Mouse (Mus musculus): ENCODE results near the gene Lypd6b.

Gene Lypd6b

DNA sequence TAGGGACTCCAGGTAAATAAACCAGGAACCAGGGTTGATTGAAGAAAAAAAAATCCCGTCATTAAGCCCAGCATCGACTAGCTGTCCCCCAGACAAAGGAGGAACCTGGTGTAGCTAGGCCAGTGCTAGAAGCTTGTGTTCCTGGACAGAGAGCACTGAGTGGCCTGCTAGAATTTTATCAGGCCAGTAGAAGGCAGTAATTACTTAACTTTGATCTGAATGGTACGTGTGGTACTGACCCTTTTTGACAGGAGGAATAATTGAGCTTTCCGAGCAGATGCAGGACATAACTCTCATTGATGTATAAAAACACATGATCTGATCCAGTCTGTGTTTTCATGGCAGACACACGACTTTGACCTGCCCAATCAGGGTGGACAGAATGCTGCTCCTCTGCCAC lies 154.6 kb downstream of the Lypd6b start:
- DNase-seq (ENCODE audit: low spot score in 2 of 2): no peak

- no peak for DNase-seq (ENCODE audit: low spot score in 2 of 2)
Observed at GRCm38 (mm10) chr2:49951681-49952080, 164.2 kb downstream of the Lypd6b start.

DNA sequence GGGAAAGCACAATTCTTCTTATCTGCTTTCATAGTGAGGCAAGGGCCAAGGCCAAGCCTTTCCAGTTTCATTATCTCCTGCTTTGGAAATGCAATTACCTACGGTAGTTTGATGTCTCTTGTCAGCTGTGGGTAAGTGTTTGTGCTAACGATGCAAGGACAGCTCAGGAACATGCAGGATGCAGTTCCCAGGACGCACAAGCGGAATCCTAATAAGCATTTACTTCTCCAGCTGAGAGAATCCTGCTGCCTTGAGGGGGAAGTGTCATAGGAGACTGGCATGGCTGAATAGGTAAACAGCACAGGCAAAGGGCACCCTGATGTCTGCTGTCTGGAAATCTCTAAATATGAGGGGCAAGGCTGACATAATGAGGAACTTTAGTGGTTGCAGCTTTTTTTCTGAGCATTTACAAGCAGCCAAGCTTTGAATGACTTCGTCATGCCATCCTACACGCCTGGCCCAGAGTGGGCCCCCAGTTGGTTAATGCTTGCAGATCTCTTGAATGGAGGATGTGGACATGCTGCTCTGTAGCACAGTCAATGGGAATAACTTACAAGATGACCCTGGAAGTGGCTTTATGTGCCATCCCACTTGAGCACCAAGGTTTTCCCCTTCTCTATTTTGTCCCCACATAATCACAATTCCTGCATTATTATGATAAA lies 165.3 kb downstream of the Lypd6b start:
- no peak for DNase-seq (ENCODE audit: low spot score in 2 of 2)

DNA sequence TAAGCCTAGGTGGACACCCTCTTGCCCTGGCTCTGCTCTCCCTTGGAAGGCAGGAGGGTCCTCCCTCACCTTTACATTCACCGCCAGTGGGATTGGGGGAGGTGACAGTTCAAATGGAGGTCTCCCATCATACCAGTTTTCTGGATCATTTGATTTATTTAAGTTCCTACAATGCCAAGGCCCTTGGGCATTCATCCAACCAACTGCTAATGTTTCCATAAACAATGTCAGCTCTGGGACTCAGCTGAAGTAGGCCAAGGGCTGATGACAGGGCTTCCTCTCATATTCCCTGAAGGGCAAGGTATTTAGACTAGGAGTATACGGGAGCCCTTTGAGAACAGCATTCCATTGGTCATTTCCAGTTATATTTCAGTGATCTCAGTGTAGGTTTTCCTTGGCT lies 170.0 kb downstream of the Lypd6b start:
- no peak for DNase-seq (ENCODE audit: low spot score in 2 of 2)

- no peak for DNase-seq (ENCODE audit: low spot score in 2 of 2)
Observed at GRCm38 (mm10) chr2:49961991-49962390, 174.5 kb downstream of the Lypd6b start.

DNA sequence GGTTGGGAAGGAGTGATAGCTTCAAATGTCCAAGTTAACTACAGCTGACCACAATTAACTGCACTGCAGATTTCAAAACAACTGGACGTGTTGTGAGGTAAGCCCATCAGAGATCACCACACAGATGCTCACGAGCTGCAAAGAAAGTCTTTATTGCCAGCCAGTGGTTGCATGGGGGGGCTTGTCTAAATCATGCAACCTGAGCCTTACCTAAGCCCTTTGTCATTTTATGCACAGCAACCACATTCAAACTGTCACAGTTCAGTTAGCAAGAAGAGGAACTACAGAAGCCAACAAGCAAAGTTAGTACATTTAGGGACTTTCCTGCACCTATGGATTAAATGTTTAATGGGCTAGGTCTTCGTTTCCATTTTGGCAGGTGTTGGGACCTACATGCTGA lies 177.4 kb downstream of the Lypd6b start:
- no peak for DNase-seq (ENCODE audit: low spot score in 2 of 2)

- DNase-seq (ENCODE audit: low spot score in 2 of 2): no peak
Observed at GRCm38 (mm10) chr2:49967748-49968147, 180.3 kb downstream of the Lypd6b start.

- no peak for DNase-seq (ENCODE audit: low spot score in 2 of 2)
Observed at GRCm38 (mm10) chr2:49970990-49971389, 183.5 kb downstream of the Lypd6b start.

DNA sequence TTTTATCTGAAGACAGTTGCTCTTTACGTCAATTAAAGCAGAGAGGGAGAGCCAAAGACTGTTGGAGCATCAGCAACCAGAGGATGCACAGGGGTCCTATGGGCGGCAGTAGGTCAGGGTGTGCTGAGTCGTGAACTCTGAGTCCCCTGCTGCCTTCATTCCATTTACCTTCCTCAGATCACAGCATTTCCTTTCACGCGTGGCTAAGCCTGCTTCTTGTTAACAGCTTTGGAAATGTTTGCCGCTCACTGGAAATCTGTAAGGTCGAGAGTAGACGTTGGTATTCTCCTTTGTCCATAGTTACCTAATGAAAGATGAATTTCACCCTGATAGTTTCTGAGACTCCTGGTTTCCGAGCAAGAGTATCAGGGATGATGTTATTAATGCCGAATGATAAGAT lies 191.1 kb downstream of the Lypd6b start:
- DNase-seq (ENCODE audit: low spot score in 2 of 2): no peak

- DNase-seq (ENCODE audit: low spot score in 2 of 2): no peak
Observed at GRCm38 (mm10) chr2:49979991-49980390, 192.5 kb downstream of the Lypd6b start.

- DNase-seq (ENCODE audit: low spot score in 2 of 2): no peak
Observed at GRCm38 (mm10) chr2:49983021-49983420, 195.5 kb downstream of the Lypd6b start.

DNA sequence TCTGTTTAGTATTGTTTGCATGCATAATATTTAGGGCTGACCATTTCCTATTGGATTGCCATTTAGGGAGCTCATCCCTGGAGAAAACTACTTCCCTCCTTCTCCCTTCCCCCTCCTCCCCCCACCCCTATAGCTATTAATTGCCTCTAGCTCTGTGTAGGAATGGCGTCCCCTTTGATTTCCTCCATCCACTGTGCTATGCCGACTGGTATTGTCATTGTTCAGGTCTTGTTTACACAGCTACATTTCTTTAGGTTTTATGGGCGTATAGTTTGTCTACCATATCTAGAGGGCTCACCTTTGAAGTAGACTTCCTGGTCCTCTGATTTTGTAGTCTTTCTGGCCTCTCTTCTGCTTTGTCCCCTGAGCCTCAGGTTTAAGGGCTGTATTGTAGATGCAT lies 197.3 kb downstream of the Lypd6b start:
- no peak for DNase-seq (ENCODE audit: low spot score in 2 of 2)

DNA sequence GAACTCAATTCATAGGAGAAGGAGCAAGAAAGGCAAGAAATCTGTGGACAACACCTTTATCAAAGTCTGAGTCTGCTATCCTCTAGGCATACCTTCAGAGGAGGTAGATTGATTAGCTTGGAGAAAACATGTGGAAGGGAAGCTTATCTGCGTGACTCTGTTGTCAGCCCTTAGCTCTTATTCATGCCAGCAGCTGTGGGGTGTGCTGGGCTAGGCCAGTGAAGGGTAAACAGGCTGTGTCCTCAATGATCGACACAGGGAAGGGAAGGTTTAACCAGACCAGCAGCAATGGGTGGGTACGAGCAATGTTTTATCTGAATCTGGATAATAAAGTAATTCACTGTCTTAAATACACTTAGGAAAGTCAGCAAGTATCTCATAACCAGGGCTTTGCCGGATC lies 208.4 kb downstream of the Lypd6b start:
- DNase-seq (ENCODE audit: low spot score in 2 of 2): no peak

DNA sequence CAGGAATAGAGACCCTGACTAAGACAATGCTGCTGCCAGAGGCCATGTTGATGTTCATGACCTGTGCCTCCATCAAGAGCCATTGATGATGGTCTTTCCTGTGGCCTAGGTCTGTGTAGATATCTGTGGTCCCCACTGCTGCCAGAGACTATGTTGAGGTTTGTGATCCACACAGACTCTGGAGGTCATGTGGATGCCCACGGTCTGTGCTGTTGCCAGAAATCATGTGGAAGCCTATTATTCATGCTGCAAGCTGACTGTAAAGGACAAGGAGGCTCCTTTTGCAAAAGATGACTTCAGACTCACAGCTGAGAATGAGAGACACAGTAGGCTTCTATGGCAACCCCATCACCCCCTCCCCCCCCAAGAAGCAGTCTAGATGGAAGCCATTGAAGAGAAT lies 209.7 kb downstream of the Lypd6b start:
- no peak for DNase-seq (ENCODE audit: low spot score in 2 of 2)

All from urinary bladder, postnatal 36 days (tissue).